Mouse (Mus musculus) lung, postnatal 25 days (tissue): ENCODE data around the gene Gm6890.
"Not testable (repeated sequence)": the region's sequence is repeated elsewhere in the genome, so short reads cannot be mapped to it uniquely, and the experiment has no call there.

Source experiments
- DNase-seq: peaks from one replicate; pipeline ENCODE4 v3.0.0; 2022; ENCODE audit warnings: low spot score

The Gm6890 gene

DNA sequence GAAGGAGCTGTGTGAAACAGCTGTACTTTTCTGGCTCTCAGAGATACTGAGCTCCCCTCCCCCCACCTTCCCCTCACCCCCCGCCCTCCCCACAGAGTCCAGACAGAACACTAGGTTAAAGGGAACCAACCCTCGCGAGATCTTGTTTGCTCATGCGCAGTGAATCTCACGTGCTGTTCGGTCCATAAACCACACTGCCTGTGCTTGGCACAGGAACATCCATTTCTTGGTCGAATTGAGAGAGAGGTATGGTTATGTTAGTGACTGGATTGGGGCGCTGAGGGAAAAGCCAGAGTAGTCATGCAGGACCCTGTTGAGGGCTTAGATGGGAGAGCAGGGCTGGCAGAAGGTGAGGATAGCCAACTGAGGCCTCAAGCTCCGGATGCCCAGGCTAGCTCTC, at the start of gene Gm6890:
Gene Gm6890 (plus strand): TSS at position 301 of the 400 bp plus-strand sequence.
- DNase-seq = not testable (repeated sequence)

DNA sequence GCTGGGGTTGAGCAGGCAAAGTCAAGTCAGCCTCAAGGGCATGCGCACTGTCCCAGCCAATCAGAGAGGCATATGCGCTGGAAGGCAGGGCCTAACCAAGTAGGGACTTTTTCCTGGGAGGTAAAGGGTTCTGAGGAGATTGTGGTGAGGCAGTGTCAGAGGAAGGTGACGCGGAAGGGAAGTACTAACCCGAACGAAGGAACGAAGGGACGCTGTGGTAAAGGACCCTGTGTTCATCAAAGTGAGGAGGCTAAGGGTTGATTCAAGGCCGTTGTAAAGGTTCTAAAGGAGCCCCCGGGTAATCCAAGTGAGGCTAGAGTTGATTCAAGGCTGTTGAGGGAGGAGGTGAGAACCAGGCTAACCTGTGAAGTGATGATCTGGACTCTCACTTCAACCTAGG, 14.5 kb upstream of the Gm6890 start:
- DNase-seq = not testable (repeated sequence)

DNA sequence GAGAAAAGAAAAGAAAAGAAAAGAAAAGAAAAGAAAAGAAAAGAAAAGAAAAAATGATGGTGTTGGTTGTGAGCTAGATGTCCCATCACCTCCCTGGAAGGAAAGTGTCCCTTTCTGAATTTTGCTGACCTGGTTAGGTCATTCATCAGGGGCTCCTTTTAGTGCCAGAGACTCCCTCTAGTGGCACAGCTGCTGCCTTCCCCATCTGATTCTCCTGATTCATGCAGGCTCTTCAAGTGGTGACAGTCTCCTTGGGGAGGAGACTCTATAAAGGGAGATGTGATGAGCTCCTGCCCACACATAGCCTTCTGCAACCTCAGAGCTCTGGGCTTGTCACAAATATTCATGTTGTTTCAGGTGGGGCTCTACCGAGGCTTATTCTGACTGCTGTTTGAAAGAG, 30.0 kb downstream of the Gm6890 start:
- DNase-seq = not testable (repeated sequence)
